Mouse (Mus musculus) megakaryocyte progenitor cell, adult 5-6 weeks (primary cell): ENCODE measurements at regions not wholly inside any gene's neighbourhood (a gene's known extent, or its start where the extent isn't known, plus 50 kb on each side); places are given as distances from the start of the nearest gene placed in this dataset.
"Not testable (repeated sequence)": the region's sequence is repeated elsewhere in the genome, so short reads cannot be mapped to it uniquely, and the experiment has no call there.

Experiments used
- ATAC-seq: replicated peaks from 2 replicates; pipeline ENCODE4 v1.8.0; 2016; ENCODE audit warnings: mild to moderate bottlenecking, moderate TSS enrichment, inconsistent platforms; ENCODE audit not compliant: poor library complexity

- ATAC-seq: peak; percentile 55; the same call in 1 of the 2 replicates
These were observed 552.1 kb upstream of the Olfr1507 start for GRCm38 (mm10) chr14:53047683-53048082.

- peak; percentile 82 for ATAC-seq
These were observed 551.4 kb upstream of the Olfr1507 start for GRCm38 (mm10) chr14:53046975-53047374.

- ATAC-seq: peak; percentile 78
These were observed 549.8 kb upstream of the Olfr1507 start for GRCm38 (mm10) chr14:53045331-53045730.

GRCm38 (mm10) chr14:53044101-53044500 is 548.6 kb upstream of the Olfr1507 start:
- ATAC-seq: not testable (repeated sequence)

- ATAC-seq: peak; percentile 94
These were observed 546.5 kb upstream of the Olfr1507 start for GRCm38 (mm10) chr14:53042016-53042415.

GRCm38 (mm10) chr14:53039475-53039874 is 543.9 kb upstream of the Olfr1507 start:
- ATAC-seq: not testable (repeated sequence)

GRCm38 (mm10) chr14:53034940-53035339 is 539.4 kb upstream of the Olfr1507 start:
- ATAC-seq: not testable (repeated sequence)

- peak; percentile 65 for ATAC-seq
These were observed 537.7 kb upstream of the Olfr1507 start for GRCm38 (mm10) chr14:53033221-53033620.

GRCm38 (mm10) chr14:53032498-53032897 is 536.9 kb upstream of the Olfr1507 start:
- peak; percentile 26; the same call in 1 of the 2 replicates for ATAC-seq

GRCm38 (mm10) chr14:53030227-53030626 is 534.7 kb upstream of the Olfr1507 start:
- peak; percentile 64 for ATAC-seq

GRCm38 (mm10) chr14:53026958-53027357 is 531.4 kb upstream of the Olfr1507 start:
- ATAC-seq: peak; percentile 65

GRCm38 (mm10) chr14:53020152-53020551 is 524.6 kb upstream of the Olfr1507 start:
- ATAC-seq: not testable (repeated sequence)

- ATAC-seq: peak; percentile 58
These were observed 512.2 kb upstream of the Olfr1507 start for GRCm38 (mm10) chr14:53007741-53008140.

- ATAC-seq: peak; percentile 98
These were observed 511.8 kb upstream of the Olfr1507 start for GRCm38 (mm10) chr14:53007323-53007722.

- not testable (repeated sequence) for ATAC-seq
These were observed 505.7 kb upstream of the Olfr1507 start for GRCm38 (mm10) chr14:53001289-53001688.

GRCm38 (mm10) chr14:52992106-52992760 is 496.7 kb upstream of the Olfr1507 start:
- not testable (repeated sequence) for ATAC-seq

GRCm38 (mm10) chr14:52991328-52991665 is 495.7 kb upstream of the Olfr1507 start:
- not testable (repeated sequence) for ATAC-seq

- ATAC-seq: peak; percentile 86
These were observed 495.2 kb upstream of the Olfr1507 start for GRCm38 (mm10) chr14:52990569-52991327.

GRCm38 (mm10) chr14:52989940-52990339 is 494.4 kb upstream of the Olfr1507 start:
- ATAC-seq: peak; percentile 71

- peak; percentile 74 for ATAC-seq
These were observed 493.0 kb upstream of the Olfr1507 start for GRCm38 (mm10) chr14:52988563-52988962.

- peak; percentile 90 for ATAC-seq
These were observed 476.9 kb upstream of the Olfr1507 start for GRCm38 (mm10) chr14:52972207-52973003.
